Mouse (Mus musculus): ENCODE measurements around the gene Lama4. TPM values are rescaled to one million over a fixed set of nuclear protein-coding genes. Genes with fewer than 3 reads are reported as not detected.

Lama4 gene
- 49.3 TPM for polyA plus RNA-seq (2014; fragmentation: Illumina TruSeq; extraction: RNeasy Lipid Tissue Mini Kit (QIAGEN cat#74804))

DNA sequence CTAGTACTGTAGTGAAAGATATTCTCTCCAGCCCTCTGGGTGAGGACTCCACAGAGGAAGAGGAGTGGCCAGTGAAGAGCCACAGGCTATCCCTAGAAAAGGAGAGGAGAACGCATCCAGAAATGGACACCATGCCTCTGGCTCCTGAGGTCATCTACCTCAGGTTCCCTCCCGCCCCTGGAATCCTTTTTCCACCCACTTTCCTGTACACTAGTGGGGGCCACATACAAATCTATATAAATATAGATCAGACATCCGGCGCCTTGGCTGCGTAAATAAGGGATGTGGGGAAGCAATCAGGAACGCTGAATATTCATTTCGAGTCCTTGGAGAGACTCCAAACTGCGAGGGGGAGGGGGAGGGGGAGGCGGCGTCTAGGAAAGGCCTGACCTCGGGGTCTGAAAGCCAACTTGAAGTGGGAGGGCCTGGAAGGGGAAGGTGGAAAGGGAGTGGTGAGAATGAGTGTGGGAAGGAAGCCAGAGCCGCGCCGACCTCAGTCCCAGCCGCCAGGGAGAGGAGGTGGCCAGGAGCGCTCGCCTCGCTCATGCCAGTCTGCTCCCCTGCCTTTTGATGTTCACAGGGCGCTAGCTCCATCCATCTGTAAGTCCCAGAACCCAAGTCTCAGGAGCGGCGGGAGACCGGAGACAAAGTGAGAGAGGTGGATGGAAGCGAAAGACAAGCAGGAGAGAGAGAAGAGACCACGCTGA is at the start of gene Lama4:
Lama4 (plus strand) TSS at position 441 of the 707 bp plus-strand sequence.

DNA sequence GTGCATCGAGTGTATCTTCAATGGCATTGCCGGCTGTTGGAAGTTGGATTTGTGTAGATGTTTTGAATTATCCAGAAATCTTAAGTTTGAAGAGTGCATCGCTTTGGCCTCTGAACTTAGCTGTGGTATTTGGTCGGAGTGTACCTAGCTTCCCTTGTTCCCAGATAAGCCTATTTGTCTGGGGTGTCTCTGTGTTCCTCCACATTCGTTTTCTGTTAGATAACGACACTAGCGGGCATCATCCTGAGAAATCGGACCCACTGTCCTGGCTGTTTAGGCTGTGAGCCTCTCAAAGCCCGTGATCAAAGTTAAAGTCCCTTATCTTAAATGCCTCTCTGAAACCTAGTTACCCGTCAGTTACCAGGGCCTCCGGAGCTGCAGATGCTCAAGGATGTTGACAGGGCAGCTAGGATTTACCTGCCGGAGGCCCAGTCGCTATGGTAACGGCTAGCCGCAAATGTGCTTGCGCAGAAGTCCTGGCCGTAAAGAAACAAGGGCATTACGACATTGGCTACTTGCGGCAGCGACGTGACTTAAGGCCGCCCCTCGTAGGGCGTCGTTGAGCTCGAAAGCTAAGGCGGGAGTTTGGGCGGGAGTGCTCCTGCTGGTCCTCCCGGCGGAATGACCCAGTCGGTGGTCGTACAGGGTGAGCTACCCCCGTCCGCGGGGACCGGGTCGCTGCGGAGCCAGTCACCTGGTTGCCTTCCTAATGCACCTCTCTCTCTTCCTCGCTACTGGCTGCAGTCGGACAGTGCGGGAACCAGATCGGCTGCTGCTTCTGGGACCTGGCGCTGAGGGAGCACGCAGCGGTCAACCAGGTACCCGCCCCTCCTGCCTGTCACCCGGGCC is 168.4 kb downstream of the Lama4 start, which contains the start of the genes Fam229b and Tube1:
Fam229b (minus strand) TSS at position 453 of the 849 bp plus-strand sequence.
Tube1 (plus strand) TSS at position 515 of the 849 bp plus-strand sequence.

Other genes with a start within 250 kb of the Lama4 start
- gene Rfpl4b, start 143.7 kb upstream of the Lama4 start, polyA plus RNA-seq (2014; fragmentation: Illumina TruSeq; extraction: RNeasy Lipid Tissue Mini Kit (QIAGEN cat#74804)), result not detected
- 7.2 TPM for gene Fam229b, start 168.4 kb downstream of the Lama4 start, polyA plus RNA-seq (2014; fragmentation: Illumina TruSeq; extraction: RNeasy Lipid Tissue Mini Kit (QIAGEN cat#74804))
- gene Tube1, start 168.5 kb downstream of the Lama4 start, polyA plus RNA-seq (2014; fragmentation: Illumina TruSeq; extraction: RNeasy Lipid Tissue Mini Kit (QIAGEN cat#74804)), result 5.6 TPM
- gene Ccn6, start 198.3 kb downstream of the Lama4 start, polyA plus RNA-seq (2014; fragmentation: Illumina TruSeq; extraction: RNeasy Lipid Tissue Mini Kit (QIAGEN cat#74804)), result not detected

All from ovary, adult 10 weeks (tissue).